Mouse (Mus musculus) C2C12 (cell line): ENCODE measurements at regions not wholly inside any gene's neighbourhood (a gene's known extent, or its start where the extent isn't known, plus 50 kb on each side); places are given as distances from the start of the nearest gene placed in this dataset.

Experiments
- CEBPB ChIP-seq: IDR thresholded peaks from one replicate; pipeline ENCODE4 v1.6.1; 2011; ENCODE audit warnings: low read depth, mild to moderate bottlenecking, control low read depth, moderate library complexity
- CTCF ChIP-seq: IDR thresholded peaks from one replicate; pipeline ENCODE4 v1.5.1; 2011; ENCODE audit not compliant: control insufficient read depth, insufficient read depth, insufficient read length
- FOSL1 ChIP-seq: IDR thresholded peaks from one replicate; pipeline ENCODE4 v1.8.0; 2011; ENCODE audit warnings: mild to moderate bottlenecking, low read length; ENCODE audit not compliant: poor library complexity, insufficient read depth, severe bottlenecking
- MAX ChIP-seq: IDR thresholded peaks from one replicate; pipeline ENCODE4 v1.6.1; 2011; ENCODE audit warnings: mild to moderate bottlenecking, control low read depth
- MYOD1 ChIP-seq: IDR thresholded peaks from one replicate; pipeline ENCODE4 v1.6.1; 2011; ENCODE audit warnings: low read depth; ENCODE audit not compliant: control insufficient read depth, insufficient read length
- MYOG ChIP-seq: IDR thresholded peaks from one replicate; pipeline ENCODE4 v1.6.1; 2011; ENCODE audit not compliant: control insufficient read depth, insufficient read length; ENCODE audit errors: extremely low read depth
- USF1 ChIP-seq: IDR thresholded peaks from one replicate; pipeline ENCODE4 v1.6.1; 2011; ENCODE audit warnings: low read depth, mild to moderate bottlenecking, control low read depth, moderate library complexity

- TF ChIP-seq CTCF (no peak), USF1 (no peak), MAX (no peak), MYOD1 (no peak), CEBPB (no peak), MYOG (no peak), FOSL1 (no peak)
These were observed 164.4 kb upstream of the Itga1 start for GRCm38 (mm10) chr13:115266164-115266563.
